Mouse (Mus musculus) right cerebral cortex, adult 18-20 months (tissue): ENCODE results near the gene Fgd6.
A peak's percentile ranks its signal among the peaks of the same experiment; 100 is the strongest.

ENCODE experiments used
- DNase-seq: peaks from one replicate; pipeline ENCODE4 v3.0.0; 2022; ENCODE audit warnings: mixed read lengths

The Fgd6 gene

GRCm38 (mm10) chr10:94138890-94139482, 103.2 kb downstream of the Fgd6 start:
- DNase-seq, result no peak

- DNase-seq, result no peak
These were observed 104.6 kb downstream of the Fgd6 start for GRCm38 (mm10) chr10:94140227-94140931.

- no peak for DNase-seq
These were observed 106.6 kb downstream of the Fgd6 start for GRCm38 (mm10) chr10:94142427-94142826.

GRCm38 (mm10) chr10:94144581-94144980, 108.8 kb downstream of the Fgd6 start:
- peak; percentile 6 for DNase-seq

GRCm38 (mm10) chr10:94147391-94147755, 111.6 kb downstream of the Fgd6 start:
- no peak for DNase-seq

- peak; percentile 93 for DNase-seq
These were observed 112.1 kb downstream of the Fgd6 start, which contains the start of gene Nr2c1 for GRCm38 (mm10) chr10:94147756-94148531. TSS of gene Nr2c1 (plus strand) at chr10:94148023.

- DNase-seq, result no peak
These were observed 115.7 kb downstream of the Fgd6 start for GRCm38 (mm10) chr10:94151488-94151887.

GRCm38 (mm10) chr10:94153841-94154240, 118.0 kb downstream of the Fgd6 start:
- no peak for DNase-seq

GRCm38 (mm10) chr10:94158962-94159361, 123.2 kb downstream of the Fgd6 start:
- DNase-seq, result no peak

- no peak for DNase-seq
These were observed 123.6 kb downstream of the Fgd6 start for GRCm38 (mm10) chr10:94159406-94159805.

GRCm38 (mm10) chr10:94161051-94161765, 125.4 kb downstream of the Fgd6 start:
- DNase-seq, result no peak

GRCm38 (mm10) chr10:94162031-94162430, 126.2 kb downstream of the Fgd6 start:
- DNase-seq, result no peak

GRCm38 (mm10) chr10:94164104-94164845, 128.5 kb downstream of the Fgd6 start:
- DNase-seq, result no peak

GRCm38 (mm10) chr10:94165426-94165825, 129.6 kb downstream of the Fgd6 start:
- DNase-seq, result no peak

- DNase-seq, result no peak
These were observed 131.4 kb downstream of the Fgd6 start for GRCm38 (mm10) chr10:94167051-94167750.

GRCm38 (mm10) chr10:94171440-94172130, 135.8 kb downstream of the Fgd6 start:
- DNase-seq, result no peak

GRCm38 (mm10) chr10:94172137-94172536, 136.3 kb downstream of the Fgd6 start:
- no peak for DNase-seq

- DNase-seq, result no peak
These were observed 136.9 kb downstream of the Fgd6 start for GRCm38 (mm10) chr10:94172706-94173105.

GRCm38 (mm10) chr10:94174652-94175051, 138.9 kb downstream of the Fgd6 start:
- no peak for DNase-seq

- DNase-seq, result no peak
These were observed 147.4 kb downstream of the Fgd6 start for GRCm38 (mm10) chr10:94183199-94183598.
